Mouse (Mus musculus) testis, adult 2 months (tissue): ENCODE results near the gene Fbxo45. TPM values are rescaled to one million over a fixed set of nuclear protein-coding genes. Genes with fewer than 3 reads are reported as not detected.

ENCODE experiments used
- H3K27ac ChIP-seq: fragments of 200-500 bp; 2 replicates; pipeline ENCODE4 v1.5.1; 2012; ENCODE audit warnings: low read depth, low read length; ENCODE audit not compliant: control insufficient read depth, insufficient read depth
- H3K27me3 ChIP-seq: fragments of 200-500 bp; 2 replicates; pipeline ENCODE4 v1.6.1; 2012; ENCODE audit warnings: mild to moderate bottlenecking, low read length, moderate library complexity; ENCODE audit not compliant: control insufficient read depth, insufficient read depth
- H3K36me3 ChIP-seq: fragments of 200-500 bp; 2 replicates; pipeline ENCODE4 v1.6.1; 2012; ENCODE audit warnings: mild to moderate bottlenecking, low read length; ENCODE audit not compliant: control insufficient read depth, insufficient read depth
- H3K4me1 ChIP-seq: fragments of 200-500 bp; 2 replicates; pipeline ENCODE4 v1.6.1; 2012; ENCODE audit warnings: low read length; ENCODE audit not compliant: control insufficient read depth, insufficient read depth
- H3K4me3 ChIP-seq: fragments of 200-500 bp; 2 replicates; pipeline ENCODE4 v1.5.1; 2012; ENCODE audit warnings: low read depth, mild to moderate bottlenecking, low read length, moderate library complexity, mixed read lengths; ENCODE audit not compliant: control insufficient read depth
- CTCF ChIP-seq: fragments of 200-500 bp; IDR thresholded peaks from 2 replicates; pipeline ENCODE4 v1.5.1; 2012; ENCODE audit warnings: low read depth, mild to moderate bottlenecking, inconsistent platforms, low read length, moderate library complexity; ENCODE audit not compliant: control insufficient read depth, insufficient read depth, insufficient replicate concordance
- POLR2A ChIP-seq: fragments of 200-500 bp; IDR thresholded peaks from 2 replicates; pipeline ENCODE4 v1.6.1; 2012; ENCODE audit warnings: low read depth, mild to moderate bottlenecking, inconsistent platforms, low read length, moderate library complexity; ENCODE audit not compliant: control insufficient read depth
- polyA plus RNA-seq: library from polyadenylated mRNA; depleted of rRNA; stranded (reverse); fragments of >200 nt; gene quantifications from 2 replicates; pipeline ENCODE4 v1.2.3, GENCODE M21; 2012; rRNA removed

The Fbxo45 gene
- polyA plus RNA-seq, result 3.7 and 4.8 TPM in 2 replicates

DNA sequence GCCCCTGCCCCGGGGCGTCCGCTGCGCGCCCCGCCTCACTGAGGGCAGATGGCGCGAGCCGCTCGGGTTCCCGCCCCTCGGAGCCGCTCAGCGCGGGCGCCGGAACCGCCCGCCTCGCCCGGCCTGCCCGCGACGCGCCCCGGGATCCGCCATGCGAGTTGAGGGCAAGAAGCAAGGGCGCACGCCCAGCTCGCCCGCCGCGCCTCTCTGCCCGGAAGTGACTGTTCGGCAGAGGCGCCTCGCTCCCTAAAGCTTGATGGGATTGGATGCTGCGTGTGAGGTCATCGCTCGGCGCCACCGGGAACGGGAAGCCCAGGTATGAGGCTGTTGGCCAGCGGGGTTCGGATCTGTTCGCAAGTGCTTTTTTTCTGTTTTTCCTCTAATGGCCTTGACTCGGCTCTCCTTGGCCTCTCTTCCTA is at the start of gene Fbxo45, which contains the start of gene Wdr53:
Gene Fbxo45, minus strand, starts transcription at position 207 of the 419 bp plus-strand sequence.
Gene Wdr53, plus strand, starts transcription at position 276 of the 419 bp plus-strand sequence.
- Histone ChIP-seq H3K4me1 (no peaks in the 10 kb centered on the region; the same call in 1 of the 2 replicates), H3K27ac (peak within 1 kb of the TSS; percentile 91), H3K27me3 (no peaks in the 10 kb centered on the region), H3K36me3 (no peaks in the 10 kb centered on the region), H3K4me3 (peak within 1 kb of the TSS; percentile 97)
- TF ChIP-seq POLR2A, result peak; percentile 88
- no peak for TF ChIP-seq CTCF

DNA sequence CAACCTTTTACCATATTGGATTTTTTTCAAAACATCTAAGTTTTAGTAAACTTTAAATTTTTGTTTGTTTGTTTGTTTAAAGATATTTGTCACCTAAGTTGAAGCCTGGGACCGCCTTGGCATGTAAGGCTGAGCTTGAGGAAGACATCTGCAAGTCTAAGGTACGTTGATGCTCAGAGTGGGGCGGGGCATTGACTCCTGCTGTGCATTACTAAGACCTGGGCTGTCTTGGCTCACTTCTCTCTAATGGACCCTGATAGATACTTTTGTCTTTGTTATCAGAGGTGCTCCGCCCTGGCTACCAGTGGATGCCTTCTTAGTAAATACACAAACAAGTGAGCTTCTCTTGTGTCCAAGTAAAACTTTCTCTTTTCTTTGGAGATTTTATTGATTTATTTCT is 44.9 kb upstream of the Fbxo45 start:
- Histone ChIP-seq H3K4me1 (no peaks in the 10 kb centered on the region), H3K27me3 (no peaks in the 10 kb centered on the region), H3K27ac (no peak overlapping the region), H3K36me3 (peaks cover 1% of the 10 kb centered on the region; the same call in 1 of the 2 replicates), H3K4me3 (no peak overlapping the region)
- TF ChIP-seq POLR2A, result no peak
- TF ChIP-seq CTCF, result no peak

DNA sequence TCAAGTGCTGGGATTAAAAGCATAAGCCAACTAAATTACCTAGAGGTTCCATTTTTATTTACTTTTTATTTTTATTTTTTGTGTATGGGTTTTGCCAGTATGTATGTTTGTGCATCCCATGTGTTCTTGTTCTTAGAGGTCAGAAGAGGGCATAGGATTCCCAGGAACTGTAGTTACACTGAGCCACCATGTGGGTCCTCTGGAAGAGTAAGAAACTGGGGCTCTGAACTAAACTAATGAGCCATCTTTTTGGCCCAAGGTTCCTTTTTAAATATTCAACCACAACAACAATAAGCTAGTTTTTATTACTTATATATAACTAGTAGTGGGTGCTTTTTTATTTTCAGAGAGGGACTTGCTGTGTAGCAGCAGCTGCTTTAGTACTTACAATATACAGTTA is 35.6 kb upstream of the Fbxo45 start:
- peaks cover 5% of the 10 kb centered on the region for H3K36me3 ChIP-seq

GRCm38 (mm10) chr16:32280211-32280610 is 33.3 kb upstream of the Fbxo45 start:
- TF ChIP-seq CTCF, result no peak
- no peak for TF ChIP-seq POLR2A
- H3K27me3 ChIP-seq, result no peaks in the 10 kb centered on the region
- no peaks in the 10 kb centered on the region; the same call in 1 of the 2 replicates for H3K4me1 ChIP-seq
- H3K4me3 ChIP-seq, result peak overlapping the region; percentile 56
- no peak overlapping the region for H3K27ac ChIP-seq
- H3K36me3 ChIP-seq, result peaks cover 4% of the 10 kb centered on the region

More for the DNA sequence above, 35.6 kb upstream of the Fbxo45 start:
- Histone ChIP-seq H3K4me3 (no peak overlapping the region), H3K27me3 (no peaks in the 10 kb centered on the region), H3K27ac (no peak overlapping the region), H3K4me1 (no peaks in the 10 kb centered on the region)
- TF ChIP-seq CTCF (no peak), POLR2A (no peak)

- H3K4me3 ChIP-seq, result peak overlapping the region; percentile 97
- no peaks in the 10 kb centered on the region; the same call in 1 of the 2 replicates for H3K4me1 ChIP-seq
- H3K36me3 ChIP-seq, result peaks cover 2% of the 10 kb centered on the region; the same call in 1 of the 2 replicates
- no peaks in the 10 kb centered on the region for H3K27me3 ChIP-seq
- TF ChIP-seq CTCF (no peak), POLR2A (no peak)
- no peak overlapping the region for H3K27ac ChIP-seq
Measured at GRCm38 (mm10) chr16:32278396-32278795, 31.4 kb upstream of the Fbxo45 start.

- Histone ChIP-seq H3K4me3 (peak within 1 kb of the TSS; percentile 97), H3K27ac (peak within 1 kb of the TSS; percentile 98), H3K4me1 (peaks cover 2% of the 10 kb centered on the region; the same call in 1 of the 2 replicates), H3K27me3 (no peaks in the 10 kb centered on the region), H3K36me3 (peaks cover 2% of the 10 kb centered on the region; the same call in 1 of the 2 replicates)
- TF ChIP-seq CTCF, result no peak
- peak; percentile 88 for TF ChIP-seq POLR2A
Measured at GRCm38 (mm10) chr16:32277308-32278256, 30.6 kb upstream of the Fbxo45 start, which contains the start of gene Rnf168. Gene Rnf168, plus strand, starts transcription at chr16:32277459.

GRCm38 (mm10) chr16:32275830-32276229 is 28.9 kb upstream of the Fbxo45 start:
- Histone ChIP-seq H3K4me1 (peaks cover 2% of the 10 kb centered on the region; the same call in 1 of the 2 replicates), H3K4me3 (peak overlapping the region; percentile 84), H3K27me3 (no peaks in the 10 kb centered on the region), H3K27ac (no peak overlapping the region), H3K36me3 (no peaks in the 10 kb centered on the region)
- TF ChIP-seq POLR2A (no peak), CTCF (no peak)
